ENCODE assay signal across 8 mouse cellular contexts in genomic region chr5:8868019-8868418, GRCm38 (mm10). TPM values are rescaled to one million over a fixed set of nuclear protein-coding genes. Genes with fewer than 3 reads are reported as not detected.
A peak's percentile ranks its signal among the peaks of the same experiment; 100 is the strongest.
DNase-seq lines count a peak whose midpoint lies in the region; ATAC-seq and TF ChIP-seq lines count a peak whose summit lies in the region.

No protein-coding gene starts in this region.

- no peak overlapping the region for H3K4me3 ChIP-seq in midbrain, embryonic 10.5 days
- no peak overlapping the region for H3K4me3 ChIP-seq in midbrain, embryonic 16.5 days (ENCODE audit: low read depth, low read length)
- no peak overlapping the region for H3K4me3 ChIP-seq in limb, embryonic 11.5 days (ENCODE audit: low read depth, low read length)
- no peak overlapping the region for H3K4me3 ChIP-seq in small intestine, adult 2 months (ENCODE audit: low read depth, low read length)

- no peak for TF ChIP-seq POLR2A in small intestine, adult 2 months (IDR thresholded peaks at IDR 0.05; ENCODE audit: low read depth, low read length)

- no peak overlapping the region for H3K4me2 ChIP-seq in midbrain, embryonic 16.5 days (ENCODE audit: low read length)
- H3K4me2 ChIP-seq in limb, embryonic 11.5 days (ENCODE audit: low read depth, severe bottlenecking) = no peak overlapping the region

- H3K36me3 ChIP-seq in midbrain, embryonic 10.5 days = no peaks in the 10 kb centered on the region
- no peaks in the 10 kb centered on the region for H3K36me3 ChIP-seq in midbrain, embryonic 16.5 days (ENCODE audit: control insufficient read depth, insufficient read depth, low read length)
- H3K36me3 ChIP-seq in limb, embryonic 11.5 days (ENCODE audit: control insufficient read depth, insufficient read depth, low read length) = no peaks in the 10 kb centered on the region
- no peaks in the 10 kb centered on the region for H3K36me3 ChIP-seq in small intestine, adult 2 months (ENCODE audit: control insufficient read depth, insufficient read depth, low read length)

- 3% methylated on average over 1 of the region's 1 CpGs for WGBS in midbrain, embryonic 10.5 days
- 3% methylated on average over 1 of the region's 1 CpGs for WGBS in midbrain, embryonic 16.5 days
- 21% methylated on average over 1 of the region's 1 CpGs for WGBS in limb, embryonic 11.5 days
- WGBS in small intestine, adult 2 months = 22% methylated on average over 1 of the region's 1 CpGs

- no peaks in the 10 kb centered on the region for H3K27me3 ChIP-seq in midbrain, embryonic 10.5 days (ENCODE audit: low read depth, poor library complexity, severe bottlenecking)
- no peaks in the 10 kb centered on the region for H3K27me3 ChIP-seq in midbrain, embryonic 16.5 days (ENCODE audit: control insufficient read depth, insufficient read depth, low read depth, low read length)
- no peaks in the 10 kb centered on the region for H3K27me3 ChIP-seq in limb, embryonic 11.5 days (ENCODE audit: control insufficient read depth, insufficient read depth, low read length)
- no peaks in the 10 kb centered on the region for H3K27me3 ChIP-seq in small intestine, adult 2 months (ENCODE audit: control insufficient read depth, insufficient read depth, low read length)

- no peak overlapping the region for H3K27ac ChIP-seq in midbrain, embryonic 10.5 days (replicated peaks)
- no peak overlapping the region for H3K27ac ChIP-seq in midbrain, embryonic 16.5 days (ENCODE audit: low read length)
- no peak overlapping the region for H3K27ac ChIP-seq in limb, embryonic 11.5 days (replicated peaks; ENCODE audit: low read depth, low read length)
- no peak overlapping the region for H3K27ac ChIP-seq in small intestine, adult 2 months (ENCODE audit: insufficient read depth, low read depth, low read length)

- H3K4me1 ChIP-seq in midbrain, embryonic 10.5 days = peaks cover 11% of the 10 kb centered on the region
- H3K4me1 ChIP-seq in midbrain, embryonic 16.5 days (ENCODE audit: control insufficient read depth, insufficient read depth, low read length) = no peaks in the 10 kb centered on the region
- H3K4me1 ChIP-seq in limb, embryonic 11.5 days (ENCODE audit: control insufficient read depth, insufficient read depth, low read length) = no peaks in the 10 kb centered on the region
- H3K4me1 ChIP-seq in small intestine, adult 2 months (ENCODE audit: control insufficient read depth, insufficient read depth, insufficient read length, low read length) = peaks cover 1% of the 10 kb centered on the region; the same call in 1 of the 2 replicates

- peak; percentile 8; the same call in 1 of the 2 replicates for TF ChIP-seq CTCF in small intestine, adult 2 months (IDR thresholded peaks at IDR 0.05; ENCODE audit: extremely low read depth, insufficient read length, insufficient replicate concordance, low read depth, low read length)

- ATAC-seq in midbrain, embryonic 16.5 days = no peak; the same call in 1 of the 2 replicates
- ATAC-seq in erythroid progenitor cell, adult 5-6 weeks (replicated peaks; ENCODE audit: low FRiP score, poor library complexity, severe bottlenecking) = peak; percentile 79; the same call in 1 of the 2 replicates
- ATAC-seq in limb, embryonic 11.5 days (ENCODE audit: insufficient number of reproducible peaks, low FRiP score, low TSS enrichment, low read depth) = no peak

- no peaks in the 10 kb centered on the region for H3K9me3 ChIP-seq in midbrain, embryonic 10.5 days (replicated peaks)
- no peaks in the 10 kb centered on the region for H3K9me3 ChIP-seq in midbrain, embryonic 16.5 days (replicated peaks; ENCODE audit: control insufficient read depth, low read length, poor library complexity, severe bottlenecking)
- H3K9me3 ChIP-seq in limb, embryonic 11.5 days (ENCODE audit: control insufficient read depth, low read length) = no peaks in the 10 kb centered on the region; the same call in 1 of the 2 replicates

- peak; percentile 17 to 38 for DNase-seq in cerebellum, postnatal 10 days
- DNase-seq in cerebellum, adult 11 months = no peak
- DNase-seq in midbrain, embryonic 10.5 days (ENCODE audit: low spot score) = peak; percentile 36
- DNase-seq in limb, embryonic 11.5 days (ENCODE audit: low spot score) = peak; percentile 24
- DNase-seq in T-cell, adult 2 months (ENCODE audit: low spot score) = no peak

- H3K9ac ChIP-seq in midbrain, embryonic 16.5 days (ENCODE audit: low read depth, low read length) = no peak overlapping the region
- H3K9ac ChIP-seq in limb, embryonic 11.5 days (ENCODE audit: low read length) = no peak overlapping the region

RNA-seq across cellular contexts. Expression of gene Abcb4, which starts 25.5 kb away (rescaled TPM):
- 0.21 and 0.46 TPM in 2 replicates for polyA plus RNA-seq in midbrain, embryonic 10.5 days (2016; fragmentation: Nextera tagmentation; extraction: Ambion mirVana)
- 0.30 and 0.67 TPM in 2 replicates for polyA plus RNA-seq in midbrain, embryonic 16.5 days (2015; fragmentation: Nextera tagmentation; extraction: Ambion mirVana)
- 218 and 229 TPM in 2 replicates for total RNA-seq in erythroid progenitor cell, adult 5-6 weeks (2015; ENCODE audit: low replicate concordance)
- 428 and 435 TPM in 2 replicates for total RNA-seq in erythroid progenitor cell, adult 5-6 weeks (2017; ENCODE audit: low replicate concordance)
- polyA plus RNA-seq in limb, embryonic 11.5 days (2014; fragmentation: Nextera tagmentation; extraction: Ambion mirVana) = 0.31 and 0.37 TPM in 2 replicates
- 0.11 TPM in 1 of 2 replicates, not detected in the other for polyA plus RNA-seq in small intestine, adult 2 months (2012; rRNA removed)

Comparison
In these comparisons a context has a peak if more than half of its experiments do, and no peak if none do; other contexts are left out.
1. DNase-seq: peak in cerebellum, postnatal 10 days (2 of 2), midbrain, embryonic 10.5 days (single experiment) and limb, embryonic 11.5 days (single experiment); none in cerebellum, adult 11 months (single experiment) and T-cell, adult 2 months (single experiment).